Mouse (Mus musculus) spleen, postnatal 14 days (tissue): ENCODE data around the gene Tacc2.
"Not testable (repeated sequence)": the region's sequence is repeated elsewhere in the genome, so short reads cannot be mapped to it uniquely, and the experiment has no call there.

Experiments
- DNase-seq, 2 experiments: peaks; one replicate each; pipeline ENCODE4 v3.0.0; 2021 to 2022; ENCODE audit warnings: low spot score in 2 of 2

Tacc2 gene

DNA sequence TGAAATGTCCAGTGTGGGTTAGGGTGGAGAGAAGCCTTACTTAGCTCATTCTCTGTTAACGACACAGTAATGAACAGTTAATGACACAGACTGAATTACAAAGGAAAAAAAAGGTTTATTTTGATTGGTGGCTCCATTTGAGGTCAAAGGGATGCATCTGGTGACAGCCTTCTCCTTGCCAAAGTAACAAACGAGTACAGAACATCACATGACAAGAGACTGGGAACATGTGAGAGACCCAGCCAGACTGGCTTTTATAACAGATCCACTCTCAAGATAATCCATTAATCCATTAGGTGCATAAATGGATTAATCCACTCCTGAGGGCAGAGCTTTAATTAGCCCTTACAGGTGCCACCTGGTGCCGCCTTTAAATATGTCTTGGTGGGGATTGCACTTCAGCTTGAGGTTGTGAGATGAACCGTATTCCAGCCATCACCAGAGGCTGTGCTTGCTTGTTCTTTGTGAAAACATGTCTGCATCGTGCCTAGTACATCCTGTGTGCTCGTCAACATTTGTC lies 75.9 kb downstream of the Tacc2 start:
- no peak for DNase-seq

DNA sequence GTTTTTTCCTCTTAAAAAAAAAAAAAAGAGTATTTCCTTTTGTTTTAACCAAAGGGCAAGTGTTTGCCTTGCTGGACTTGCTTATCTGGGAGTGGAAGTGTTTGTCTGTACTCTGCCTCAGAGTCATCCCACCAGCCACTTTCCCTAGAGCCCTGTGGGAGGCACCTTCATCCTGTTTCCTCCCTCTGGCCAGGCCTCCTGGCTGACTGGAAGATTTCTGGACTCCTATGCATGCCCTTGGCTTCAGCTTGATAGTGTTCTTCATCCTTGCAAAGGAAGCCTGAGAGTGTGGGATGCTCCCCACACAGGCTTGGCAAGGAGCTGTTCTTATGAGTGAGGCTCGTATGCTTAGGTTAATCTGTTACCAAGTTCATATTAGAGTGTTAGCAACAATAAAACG lies 77.3 kb downstream of the Tacc2 start:
- no peak for DNase-seq

DNA sequence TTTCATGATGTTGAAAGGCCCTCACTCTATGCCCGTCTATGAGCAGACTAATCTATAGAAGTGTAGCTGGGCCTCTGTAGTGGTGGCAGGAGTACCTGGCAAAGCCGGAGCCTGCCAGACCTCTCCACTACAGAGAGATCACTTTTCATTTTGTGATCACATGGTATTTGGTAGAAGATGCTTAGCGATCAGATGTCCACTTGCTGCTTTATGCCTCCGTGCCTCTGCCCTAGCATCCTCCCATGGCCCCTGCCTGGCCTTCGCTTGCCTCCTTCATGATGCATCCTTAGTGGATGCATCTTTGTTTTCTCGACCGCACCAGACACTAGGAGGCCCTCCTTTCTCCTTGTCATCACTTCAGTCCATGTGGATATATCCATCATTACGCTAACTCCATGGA lies 79.7 kb downstream of the Tacc2 start:
- no peak for DNase-seq

DNA sequence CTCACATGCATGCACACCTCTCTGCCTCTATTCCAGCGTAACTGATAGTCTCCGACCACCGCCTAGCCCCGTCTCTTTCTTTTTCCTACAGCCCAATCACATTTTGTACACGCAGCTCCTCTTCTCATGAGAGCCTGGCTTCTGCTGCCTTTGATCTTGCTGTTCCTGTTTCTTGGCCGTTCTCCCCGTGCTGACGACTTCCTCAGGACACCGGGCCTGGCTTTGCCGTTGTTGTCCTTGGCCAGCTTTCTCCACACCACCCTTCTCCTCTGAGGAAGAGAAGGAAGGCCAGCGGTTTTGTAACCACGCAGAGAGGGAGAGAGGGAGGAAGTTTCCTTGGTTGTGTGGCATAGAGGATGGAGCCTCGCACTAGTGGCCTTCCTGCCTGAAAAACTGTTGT lies 80.5 kb downstream of the Tacc2 start:
- DNase-seq: no peak

DNA sequence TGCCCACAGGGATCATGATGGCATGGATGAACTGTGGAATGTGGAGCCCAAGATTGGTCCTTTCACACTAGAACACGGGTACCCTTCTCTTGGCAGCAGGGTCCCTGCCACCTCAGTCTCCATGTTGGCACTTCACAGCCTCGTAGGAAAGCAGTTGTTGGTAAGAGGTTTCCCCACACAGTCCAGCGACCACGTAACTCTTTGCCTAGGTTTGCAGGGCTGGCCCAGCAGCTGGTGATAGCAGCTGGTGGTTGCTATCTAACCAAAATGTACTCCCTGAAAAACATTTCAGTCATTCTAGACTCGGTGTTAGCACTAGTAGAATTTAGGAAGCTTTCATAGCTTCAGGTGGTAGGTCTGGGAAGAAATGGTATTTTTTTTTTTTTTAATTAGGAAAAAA lies 81.9 kb downstream of the Tacc2 start:
- DNase-seq: no peak

DNA sequence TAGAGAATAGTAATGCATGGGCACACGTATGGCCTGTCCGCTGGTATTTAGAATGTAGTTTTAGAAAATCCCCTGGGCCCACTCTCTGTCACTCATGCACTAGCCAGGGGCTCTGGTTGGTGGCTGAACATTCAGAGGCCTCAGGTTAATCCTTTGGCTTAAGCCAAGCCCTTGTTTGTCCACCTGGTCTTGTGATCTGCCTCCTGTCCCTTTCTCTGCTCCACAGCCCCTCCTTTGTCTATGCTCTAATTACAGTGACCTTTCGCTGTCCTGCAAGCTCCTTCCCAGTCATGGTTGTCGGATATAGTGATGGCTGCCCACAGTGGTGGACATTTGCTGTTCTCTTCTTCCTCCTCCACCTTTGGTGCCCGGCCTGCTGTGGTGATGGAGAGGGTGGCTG lies 85.0 kb downstream of the Tacc2 start:
- no peak for DNase-seq

DNA sequence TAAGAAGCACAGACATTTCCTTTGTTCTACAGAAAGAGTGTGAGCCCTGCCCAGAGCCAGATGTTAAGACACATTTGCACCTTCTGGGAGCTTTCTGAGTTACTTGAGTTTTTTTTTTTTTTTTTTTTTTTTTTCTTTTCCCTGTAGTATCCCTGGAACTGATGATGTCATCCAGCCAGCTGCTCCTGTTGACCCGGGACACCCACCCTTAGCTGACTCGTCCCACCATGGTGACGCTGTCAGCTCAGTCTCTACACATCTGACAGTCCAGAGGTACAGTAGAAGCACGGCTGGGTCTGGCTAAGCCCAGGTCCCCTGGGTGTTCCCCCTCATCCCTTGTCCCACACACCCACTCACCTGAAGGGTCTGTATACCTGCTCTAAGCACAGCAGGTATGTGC lies 85.6 kb downstream of the Tacc2 start:
- no peak for DNase-seq

DNA sequence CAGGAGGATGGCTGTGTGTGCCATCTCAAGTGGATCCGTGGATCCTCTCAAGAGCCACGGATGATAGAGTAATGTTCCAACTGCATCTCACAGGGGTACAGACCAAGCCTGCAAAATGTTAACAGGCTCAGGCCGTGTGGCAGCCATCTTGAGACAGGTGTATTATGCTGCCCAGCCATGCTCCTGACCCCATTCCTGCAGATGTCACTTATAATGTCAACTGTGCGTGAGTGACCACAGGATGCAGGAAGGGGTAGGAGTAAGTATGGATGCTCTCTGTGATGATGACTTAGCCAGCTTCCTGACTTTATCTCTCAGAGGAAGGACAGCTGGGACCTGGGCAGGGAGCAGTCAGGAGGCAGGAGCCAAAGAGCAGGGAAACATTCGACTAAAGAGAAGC lies 86.8 kb downstream of the Tacc2 start:
- DNase-seq: no peak

DNA sequence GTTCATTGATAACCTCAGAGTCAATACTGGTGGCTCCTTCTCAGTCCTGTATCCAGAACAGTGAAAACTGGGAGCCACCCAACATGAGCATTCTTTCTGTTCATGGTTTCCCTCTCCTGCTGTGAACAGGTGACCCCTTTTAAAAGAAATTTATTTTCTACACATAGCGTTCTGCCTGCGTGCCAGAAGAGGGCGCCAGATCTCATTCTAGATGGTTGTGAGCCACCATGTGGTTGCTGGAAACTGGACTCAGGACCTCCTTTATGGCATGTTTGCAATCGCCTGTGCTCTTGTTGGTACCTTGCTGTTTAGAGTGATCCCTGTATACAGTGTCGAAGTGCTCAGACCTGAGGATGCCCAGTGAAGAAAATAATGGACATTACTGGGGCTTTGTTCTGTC lies 87.4 kb downstream of the Tacc2 start:
- DNase-seq: no peak

DNA sequence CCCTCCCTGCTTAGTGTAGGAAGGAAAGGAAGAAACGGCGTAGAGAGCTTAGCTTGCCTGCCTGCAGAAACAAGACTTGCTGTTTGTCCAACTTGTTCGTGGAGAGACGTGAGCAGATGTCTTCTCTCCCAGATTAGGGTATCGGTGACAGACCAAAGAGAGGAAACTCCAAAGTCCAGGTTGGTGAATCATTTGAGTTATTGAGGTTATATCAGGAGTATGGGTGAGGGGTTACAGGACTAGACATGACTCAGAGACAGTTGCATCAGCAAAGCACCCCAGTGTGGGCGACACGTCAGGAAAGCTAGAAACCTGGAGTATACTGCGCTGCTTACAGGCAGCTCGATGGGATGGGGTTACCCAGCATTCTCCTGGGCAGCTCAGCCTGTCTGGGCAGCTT lies 88.1 kb downstream of the Tacc2 start:
- no peak for DNase-seq

DNA sequence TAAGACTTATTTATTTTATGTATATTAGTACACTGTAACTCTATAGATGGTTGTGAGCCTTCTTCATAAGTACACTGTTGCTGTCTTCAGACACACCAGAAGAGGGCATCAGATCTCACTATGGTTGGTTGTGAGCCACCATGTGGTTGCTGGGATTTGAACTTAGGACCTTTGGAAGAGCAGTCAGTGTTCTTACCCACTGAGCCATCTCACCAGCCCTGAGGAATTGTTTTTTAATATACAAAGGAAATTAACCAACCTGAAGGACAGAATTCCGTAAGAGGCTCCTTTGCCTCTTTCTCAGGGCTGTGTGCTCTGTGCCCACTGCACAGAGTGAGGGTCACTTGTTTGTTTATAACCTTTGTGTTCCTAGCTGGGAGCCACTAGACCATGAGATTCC lies 90.8 kb downstream of the Tacc2 start:
- DNase-seq: not testable (repeated sequence)

DNA sequence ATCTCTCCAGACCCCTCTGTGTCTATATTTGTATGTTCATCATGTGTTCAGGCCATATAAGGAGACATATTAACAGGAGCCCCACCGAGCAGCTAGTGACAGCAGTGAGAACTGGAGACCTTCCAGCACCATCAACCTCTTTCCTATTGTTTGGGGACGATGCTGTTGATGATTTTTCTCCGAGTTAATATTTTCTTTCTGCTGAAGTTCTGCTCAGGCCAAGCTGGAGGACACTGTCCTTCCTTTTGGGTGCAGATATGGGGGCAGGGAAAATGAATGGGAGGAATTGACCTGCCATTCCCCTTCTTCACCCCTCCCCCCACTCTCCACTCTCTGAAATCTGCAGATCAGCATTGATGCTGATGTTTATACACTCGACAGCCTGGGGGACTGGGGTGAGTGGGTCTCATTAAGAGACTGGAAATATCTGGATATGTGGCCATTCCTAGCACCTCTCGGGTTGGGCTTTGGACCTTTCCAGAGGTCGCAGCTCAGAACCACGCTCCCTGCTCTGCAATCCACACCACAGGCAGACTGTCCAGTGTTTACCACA lies 91.6 kb downstream of the Tacc2 start:
- no peak for DNase-seq

DNA sequence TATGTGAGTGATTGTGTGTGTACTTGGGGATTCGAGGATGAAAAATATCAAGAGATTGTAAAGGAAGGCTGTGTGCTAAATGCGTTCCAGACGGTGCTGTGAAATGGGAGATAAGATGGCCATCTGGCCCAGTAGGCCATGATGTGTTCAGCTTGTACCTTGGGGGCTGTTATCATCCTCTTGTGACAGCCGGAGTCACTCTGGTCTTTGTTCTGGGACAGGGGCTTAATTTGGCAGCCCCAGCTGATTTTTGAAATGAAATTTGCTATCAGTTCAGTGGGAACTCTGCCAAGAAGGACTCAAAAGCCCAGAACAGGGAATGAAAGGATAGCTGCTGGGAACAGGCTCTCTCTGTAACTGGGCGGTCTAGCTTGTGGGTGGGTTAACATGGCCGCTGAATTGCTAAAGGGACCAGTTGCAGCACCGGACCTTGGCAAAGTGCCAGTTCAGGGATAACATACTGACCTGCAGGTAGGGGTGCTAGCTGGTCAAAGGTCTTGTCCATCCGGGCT lies 92.2 kb downstream of the Tacc2 start:
- no peak for DNase-seq

DNA sequence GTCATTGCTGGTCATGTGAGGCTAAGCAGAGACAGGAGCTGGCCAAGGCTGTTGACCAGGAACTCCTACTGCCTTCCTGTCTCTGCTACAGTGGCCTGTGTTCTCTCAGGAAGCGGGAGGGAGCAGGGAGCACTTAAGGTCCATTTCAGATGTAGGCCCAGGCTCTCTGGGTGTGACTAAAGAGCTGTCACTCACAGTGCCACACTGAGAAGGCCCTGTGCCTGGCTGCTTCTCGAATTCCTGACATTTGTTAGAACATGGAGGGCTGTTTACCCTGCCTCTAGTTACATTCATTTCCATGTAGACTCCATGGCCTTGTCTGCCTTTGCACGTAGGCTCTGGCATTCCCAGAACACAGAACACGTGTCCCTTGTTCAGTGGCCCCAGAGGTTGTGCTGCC lies 93.1 kb downstream of the Tacc2 start:
- DNase-seq: no peak

DNA sequence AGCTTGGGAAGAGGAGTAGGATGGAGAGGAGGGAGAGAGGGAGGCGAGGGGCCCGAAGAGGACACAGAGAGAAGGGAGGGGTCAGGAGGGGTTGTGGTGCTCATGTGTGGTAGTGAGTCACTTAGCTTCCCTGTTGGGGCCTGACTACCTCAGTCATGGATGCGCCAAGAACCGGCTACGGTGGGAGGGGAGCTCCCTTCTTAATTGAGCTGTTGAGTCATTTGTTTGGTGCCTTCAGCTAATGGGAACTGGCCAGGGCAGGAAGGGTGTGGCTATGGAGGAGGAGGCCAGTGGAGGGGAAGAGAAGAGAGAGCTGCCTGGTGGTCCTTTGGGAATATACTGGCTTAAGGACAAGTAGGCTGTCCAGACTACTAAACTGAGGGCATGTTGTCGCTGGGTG lies 94.1 kb downstream of the Tacc2 start:
- DNase-seq: no peak

DNA sequence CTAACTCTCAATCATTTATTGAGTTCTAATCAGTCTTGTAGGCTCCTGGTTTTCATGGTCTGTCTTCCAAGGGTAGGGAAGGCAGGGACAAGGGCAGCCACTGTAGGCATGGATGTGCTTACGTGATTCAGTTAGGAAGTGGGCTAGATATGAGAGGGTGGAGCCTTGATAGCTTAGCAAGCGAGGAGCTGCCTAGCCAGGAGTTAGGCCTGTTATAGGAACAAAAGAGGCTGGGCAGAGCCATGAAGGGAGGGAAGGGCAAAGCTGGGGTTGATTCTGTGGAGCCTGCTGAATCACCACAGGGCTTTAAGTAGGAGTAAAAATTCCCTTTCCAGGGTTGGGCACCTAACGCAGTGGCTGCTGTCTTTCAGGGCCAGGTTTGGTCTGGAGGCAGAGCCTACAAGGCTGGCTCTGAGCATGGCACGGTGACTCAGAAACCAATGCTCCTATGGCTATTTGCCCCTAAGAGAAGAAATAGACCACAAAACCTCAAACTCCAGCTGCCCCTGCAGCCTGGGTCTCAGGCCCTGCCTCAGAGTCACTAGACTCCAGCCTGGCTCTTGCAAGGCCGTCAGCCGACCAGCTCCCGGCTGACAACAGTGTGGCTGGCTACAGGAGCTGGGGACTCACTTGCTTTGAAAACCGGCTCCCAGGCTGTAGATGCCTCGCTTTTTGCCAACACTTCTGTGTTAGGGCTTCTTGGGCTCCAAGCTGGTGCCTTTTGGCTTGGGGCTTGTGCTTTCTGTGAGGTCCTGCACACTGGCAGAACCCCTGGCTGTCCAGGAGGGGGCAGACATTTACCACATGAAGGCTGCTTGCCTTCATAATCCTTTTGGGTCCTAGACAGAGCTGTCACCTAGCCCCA lies 96.2 kb downstream of the Tacc2 start:
- no peak for DNase-seq

DNA sequence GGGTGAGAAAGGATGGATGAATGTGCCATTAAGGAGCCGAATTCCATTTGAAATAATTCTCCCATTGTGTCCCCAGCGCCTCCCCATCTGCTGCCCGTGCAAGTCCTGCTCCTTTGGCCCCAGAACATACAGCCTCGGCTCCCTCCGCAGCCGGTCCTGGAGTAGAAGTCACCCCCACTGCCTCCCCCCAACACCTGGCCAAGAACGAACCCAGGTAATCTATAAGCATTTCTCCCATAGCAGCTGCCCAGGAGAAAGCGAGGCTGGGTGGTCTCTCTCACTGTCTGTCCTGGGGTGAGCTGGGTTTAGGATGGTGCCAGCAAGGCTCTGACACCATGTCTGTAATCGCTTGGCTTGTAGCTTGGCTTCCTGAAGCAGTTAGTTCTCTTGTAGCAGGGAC lies 97.3 kb downstream of the Tacc2 start:
- no peak for DNase-seq

DNA sequence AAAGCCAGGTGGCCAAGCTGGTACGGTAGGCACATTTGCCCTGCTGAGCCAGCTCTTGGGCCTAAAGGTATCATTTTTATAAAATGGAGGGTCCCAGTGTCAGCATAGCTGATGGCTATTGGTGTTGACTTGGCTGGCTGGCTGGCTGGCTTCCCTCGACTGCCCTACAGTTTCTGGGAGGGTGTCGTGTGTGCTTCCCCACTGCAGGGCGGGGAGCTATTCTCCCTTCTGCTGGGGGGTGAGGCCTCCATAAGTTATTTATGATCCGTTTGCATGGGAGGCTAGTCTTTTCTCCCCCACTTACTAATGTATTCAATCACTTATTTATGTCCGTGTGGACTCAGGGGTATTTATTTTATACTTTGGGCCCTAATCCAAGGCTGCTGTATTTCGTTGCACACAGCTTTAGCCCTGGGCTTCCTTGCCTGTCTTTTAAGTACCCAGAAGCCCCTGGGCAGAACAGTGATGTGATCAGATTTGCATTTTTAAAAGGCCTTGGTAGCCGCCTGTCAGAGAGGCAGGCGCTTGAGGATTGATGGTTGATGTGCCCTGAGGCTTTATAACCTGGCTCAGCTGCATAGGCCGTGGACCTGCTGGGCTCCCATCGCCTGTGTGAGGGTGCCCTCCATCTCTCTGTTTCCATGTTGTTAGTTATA lies 99.8 kb downstream of the Tacc2 start:
- DNase-seq: no peak

DNA sequence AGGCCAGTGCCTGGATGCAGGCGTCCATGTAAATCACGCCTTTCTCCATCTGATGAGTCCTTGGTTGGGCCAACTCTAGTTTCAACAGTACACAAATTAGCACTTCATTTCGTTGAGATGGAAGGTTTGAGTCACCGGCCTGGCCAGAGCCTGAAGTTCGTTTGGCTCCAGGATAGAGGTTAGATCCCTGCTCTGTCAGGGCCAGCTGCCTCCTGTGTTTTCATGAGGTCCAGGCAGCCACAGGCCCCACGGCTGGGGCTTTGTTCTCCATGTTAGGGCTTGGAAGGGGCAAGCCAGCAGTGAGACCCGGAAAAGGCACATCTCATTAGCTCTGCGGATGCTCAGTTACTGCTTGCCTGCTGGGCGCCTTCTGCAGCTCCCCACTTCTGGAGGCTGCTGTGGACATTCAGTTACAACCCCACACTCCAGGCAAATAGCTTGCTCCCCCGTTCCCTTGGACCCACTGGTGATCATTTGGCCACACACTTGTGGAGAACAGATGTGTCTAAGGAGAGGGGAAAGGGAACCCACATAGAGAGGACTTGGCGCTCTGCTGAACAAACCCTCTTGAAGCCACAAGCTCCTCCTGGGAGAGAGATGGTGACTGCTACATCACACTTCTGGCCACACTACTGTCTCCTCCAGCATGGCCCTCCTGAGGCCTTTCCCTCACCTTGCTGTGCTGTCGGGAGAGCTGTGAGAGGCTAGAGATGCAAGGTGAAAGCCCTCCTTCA lies 100.5 kb downstream of the Tacc2 start:
- DNase-seq: no peak

DNA sequence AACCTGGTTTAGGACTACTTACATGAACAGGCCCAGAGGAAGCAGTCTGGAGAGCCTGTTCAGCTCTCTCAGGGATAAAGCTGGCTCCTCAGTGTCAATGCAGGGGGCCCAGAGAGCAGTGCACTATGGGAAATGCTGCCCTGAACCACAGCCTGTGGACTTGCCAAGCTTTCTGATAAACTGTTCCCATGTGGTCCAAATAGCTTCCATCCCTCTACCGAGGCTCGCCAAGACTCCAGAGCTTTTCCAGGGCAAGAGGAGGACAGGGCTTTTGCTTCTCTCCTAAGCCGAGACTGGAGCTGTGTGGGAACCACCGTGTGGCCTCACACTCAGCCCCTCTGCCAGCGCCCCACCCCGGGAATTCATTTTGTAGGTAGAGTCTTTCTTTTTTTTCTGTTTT lies 101.2 kb downstream of the Tacc2 start:
- DNase-seq: no peak

DNA sequence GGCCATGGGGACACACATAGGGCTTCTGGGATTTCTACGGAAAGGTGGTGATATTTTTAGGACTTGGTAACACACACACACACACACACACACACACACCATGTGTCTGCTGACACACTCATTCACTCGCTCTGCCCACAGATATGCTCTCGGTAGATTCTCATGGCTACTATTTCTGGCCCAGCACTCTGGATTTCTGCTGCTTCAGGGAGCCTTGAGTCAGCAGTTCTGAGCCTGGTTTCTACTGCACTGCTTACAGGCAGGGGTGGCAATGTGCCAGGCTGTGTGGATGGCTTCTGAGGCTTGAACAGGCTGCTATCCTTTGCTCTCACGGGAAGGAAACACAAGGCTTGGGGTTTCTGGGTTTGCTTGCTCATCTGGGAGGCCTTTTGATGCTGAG lies 104.6 kb downstream of the Tacc2 start:
- no peak for DNase-seq

DNA sequence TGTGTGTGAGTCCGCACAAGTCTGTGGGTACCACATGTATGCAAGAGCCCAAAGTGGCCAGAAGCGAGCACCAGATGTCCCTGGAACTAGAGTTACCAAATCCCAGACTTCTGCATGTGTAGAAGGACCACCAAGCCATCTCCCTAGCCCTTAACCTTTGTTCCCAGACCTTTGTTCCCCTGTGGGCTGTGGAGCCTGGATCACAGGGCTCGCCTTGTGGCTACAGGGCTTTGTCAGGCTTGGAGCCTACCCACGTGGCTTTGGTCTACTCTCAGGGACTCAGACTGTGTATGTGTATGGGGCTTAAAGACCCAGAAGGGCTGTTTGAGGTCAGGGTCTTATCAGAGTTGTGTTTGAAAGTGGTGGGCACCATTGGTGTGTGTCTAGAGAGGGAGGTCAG lies 111.4 kb downstream of the Tacc2 start:
- no peak for DNase-seq
